Mouse (Mus musculus): Measurements from ENCODE around the gene Lrba. TPM values are rescaled to one million over a fixed set of nuclear protein-coding genes. Genes with fewer than 3 reads are reported as not detected.

Gene Lrba
- total RNA-seq, 2 experiments from 2014 or later = 32.7 to 34.9 TPM

DNA sequence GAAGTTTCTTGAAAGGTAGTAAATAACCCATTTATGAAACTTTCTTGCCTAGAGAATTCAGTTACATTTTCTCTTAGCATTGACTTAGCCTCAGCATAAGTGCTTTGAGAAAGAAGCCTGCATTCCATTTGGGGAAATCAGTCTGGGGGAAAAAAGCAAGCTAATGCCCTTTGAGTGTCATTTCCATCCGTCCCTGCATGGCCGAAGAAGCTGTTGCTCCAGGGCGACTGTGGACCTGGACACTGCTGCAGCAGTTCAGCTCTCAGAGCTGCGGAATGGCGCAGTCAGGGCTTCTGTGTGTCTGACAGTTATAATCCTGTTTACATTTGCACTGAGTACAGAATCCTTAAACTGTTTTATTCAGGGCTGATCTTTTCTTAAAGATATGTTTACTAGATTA is 327.7 kb downstream of the Lrba start:
- DNase-seq (ENCODE audit: low spot score in 2 of 2) = no peak

DNA sequence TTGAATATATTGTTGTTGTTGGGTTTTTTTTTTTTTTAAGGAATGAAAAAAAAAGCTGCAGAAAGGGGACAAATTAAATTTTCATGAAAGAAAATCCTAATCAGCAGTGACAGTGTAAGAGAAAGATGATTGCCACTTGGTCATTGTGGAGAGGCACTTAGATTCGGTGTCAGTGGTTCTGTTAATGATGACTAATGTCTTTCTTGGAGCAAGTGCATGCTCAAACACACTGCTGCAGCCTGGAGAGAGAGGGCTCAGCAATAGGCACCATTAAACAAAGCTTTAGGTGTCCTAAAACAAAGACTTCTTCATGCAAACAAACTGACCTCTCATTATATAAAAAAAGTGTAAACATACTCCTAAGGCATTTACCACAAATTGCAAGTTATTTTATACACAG is 334.5 kb downstream of the Lrba start:
- no peak for DNase-seq (ENCODE audit: low spot score in 2 of 2)

DNA sequence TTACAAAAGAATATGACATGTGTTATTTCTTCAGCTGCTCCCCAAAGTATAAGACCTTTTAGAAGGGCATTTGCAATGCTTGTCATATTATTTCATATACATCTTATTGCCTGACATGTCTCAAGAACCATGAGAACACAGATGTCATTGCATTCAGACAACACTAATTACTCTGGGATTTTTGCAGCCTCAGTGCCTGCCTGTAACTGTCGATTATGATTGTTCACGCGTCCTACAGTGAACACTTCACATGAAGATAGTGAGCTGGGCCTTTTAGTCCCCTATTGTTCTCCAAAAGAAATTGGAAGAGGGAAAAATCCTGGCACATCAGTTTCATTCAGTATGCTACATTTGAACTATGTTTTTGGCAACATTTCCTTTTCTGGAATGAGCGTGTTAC is 335.2 kb downstream of the Lrba start:
- DNase-seq (ENCODE audit: low spot score in 2 of 2) = no peak

DNA sequence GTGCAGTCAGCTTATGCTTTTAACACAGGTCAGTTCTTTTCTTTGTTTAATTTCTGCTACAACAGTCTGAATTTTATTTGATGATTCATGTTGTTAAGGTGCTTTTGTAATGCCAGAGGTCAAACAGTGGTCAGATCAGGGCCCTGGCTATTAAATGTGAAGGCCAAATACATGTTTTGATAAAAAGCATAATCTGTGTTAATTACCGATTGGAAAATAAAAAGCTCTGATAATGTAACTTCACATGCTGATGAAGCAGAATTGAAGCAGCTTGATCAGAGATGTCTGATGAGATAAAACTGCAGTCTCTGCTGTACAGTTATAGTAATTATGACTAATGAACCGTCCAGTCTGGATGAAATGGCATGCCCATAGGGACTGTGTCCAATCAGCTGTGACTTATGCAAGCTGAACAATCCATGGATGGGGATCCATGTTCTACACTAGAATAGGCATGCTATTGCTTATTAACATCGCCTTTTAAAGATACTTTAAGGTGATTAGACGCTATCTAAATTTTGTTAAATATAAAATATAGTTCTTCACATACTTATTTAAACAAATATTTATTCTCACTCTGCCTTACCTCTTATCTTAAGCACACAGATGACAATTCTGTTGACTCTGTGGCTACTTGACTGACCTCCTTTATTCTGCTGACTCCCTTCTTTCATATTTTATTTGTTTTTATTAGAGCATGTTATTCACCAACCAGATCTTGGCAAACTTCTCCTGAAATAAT is 336.0 kb downstream of the Lrba start:
- no peak for DNase-seq (ENCODE audit: low spot score in 2 of 2)

DNA sequence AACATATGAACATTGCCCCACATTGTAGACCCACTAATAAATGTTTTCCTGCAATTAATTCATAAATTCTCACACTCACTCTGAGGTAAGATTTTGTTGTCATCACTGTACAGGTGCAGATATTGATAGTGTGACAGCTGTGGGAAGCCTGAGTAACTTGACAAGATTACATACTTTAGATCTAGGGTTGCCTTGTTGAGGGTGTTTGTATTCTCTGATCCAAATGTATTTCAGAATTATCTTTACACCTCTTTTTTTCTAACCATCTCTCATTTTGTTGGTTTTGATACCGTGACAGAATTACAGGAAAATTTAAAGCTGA is 336.5 kb downstream of the Lrba start:
- no peak for DNase-seq (ENCODE audit: low spot score in 2 of 2)

DNA sequence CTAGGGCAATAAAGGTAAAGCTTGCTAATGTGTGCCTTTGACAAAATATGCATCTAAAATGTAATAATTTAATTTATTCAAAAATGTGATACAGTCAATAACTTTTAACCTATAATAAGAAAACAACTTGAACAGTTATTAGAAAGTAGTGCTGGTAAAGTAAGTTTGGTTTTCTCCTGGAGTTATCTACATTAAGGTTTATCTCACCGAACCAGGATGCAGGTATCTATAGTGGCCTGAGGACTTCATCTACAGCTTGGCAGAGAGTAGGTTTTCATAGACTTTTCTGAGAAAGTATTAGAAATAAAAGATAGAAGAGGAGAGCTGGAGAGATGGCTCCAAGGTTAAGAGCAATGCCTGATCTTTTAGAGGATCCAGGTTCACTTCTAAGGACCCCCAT is 336.9 kb downstream of the Lrba start:
- DNase-seq (ENCODE audit: low spot score in 2 of 2) = no peak

DNA sequence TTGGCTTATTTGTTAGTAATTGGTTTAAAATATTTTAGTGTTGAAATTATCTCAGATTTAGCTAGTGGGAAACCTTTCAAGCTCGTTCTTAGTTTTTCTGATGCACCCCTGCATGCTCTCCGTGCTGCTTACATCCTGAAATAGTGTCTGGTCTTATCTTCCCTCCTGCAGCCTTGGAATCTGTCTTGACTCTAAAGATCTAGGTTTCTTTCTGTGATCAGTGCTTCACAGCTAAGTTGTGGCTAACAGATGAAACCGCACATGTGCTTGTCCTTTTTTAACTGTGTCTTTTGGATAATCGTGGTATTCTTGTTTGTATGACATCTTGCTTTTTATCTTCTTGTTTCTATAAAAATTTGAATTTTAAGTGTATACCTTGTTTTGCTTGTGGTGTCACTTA is 342.8 kb downstream of the Lrba start:
- no peak for DNase-seq (ENCODE audit: low spot score in 2 of 2)

DNA sequence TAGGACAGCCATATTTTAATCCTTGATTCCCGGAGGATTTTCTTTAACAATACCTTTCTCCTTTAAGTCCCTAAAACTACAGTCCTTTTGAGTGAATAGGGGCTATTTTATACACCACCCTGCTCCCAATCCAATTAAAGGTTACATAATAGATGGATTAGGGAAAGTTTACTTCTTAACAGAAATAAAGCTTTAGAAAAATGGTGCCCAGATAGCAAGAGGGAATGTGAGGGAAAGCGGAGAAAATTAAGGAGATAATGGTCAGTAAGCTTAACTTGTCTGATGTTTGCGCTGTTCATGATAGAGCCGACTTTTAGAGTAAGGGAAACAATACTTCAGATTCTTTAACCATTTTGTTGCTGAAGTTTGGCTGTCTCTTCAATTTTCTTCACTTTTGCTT is 347.0 kb downstream of the Lrba start:
- DNase-seq (ENCODE audit: low spot score in 2 of 2) = no peak

DNA sequence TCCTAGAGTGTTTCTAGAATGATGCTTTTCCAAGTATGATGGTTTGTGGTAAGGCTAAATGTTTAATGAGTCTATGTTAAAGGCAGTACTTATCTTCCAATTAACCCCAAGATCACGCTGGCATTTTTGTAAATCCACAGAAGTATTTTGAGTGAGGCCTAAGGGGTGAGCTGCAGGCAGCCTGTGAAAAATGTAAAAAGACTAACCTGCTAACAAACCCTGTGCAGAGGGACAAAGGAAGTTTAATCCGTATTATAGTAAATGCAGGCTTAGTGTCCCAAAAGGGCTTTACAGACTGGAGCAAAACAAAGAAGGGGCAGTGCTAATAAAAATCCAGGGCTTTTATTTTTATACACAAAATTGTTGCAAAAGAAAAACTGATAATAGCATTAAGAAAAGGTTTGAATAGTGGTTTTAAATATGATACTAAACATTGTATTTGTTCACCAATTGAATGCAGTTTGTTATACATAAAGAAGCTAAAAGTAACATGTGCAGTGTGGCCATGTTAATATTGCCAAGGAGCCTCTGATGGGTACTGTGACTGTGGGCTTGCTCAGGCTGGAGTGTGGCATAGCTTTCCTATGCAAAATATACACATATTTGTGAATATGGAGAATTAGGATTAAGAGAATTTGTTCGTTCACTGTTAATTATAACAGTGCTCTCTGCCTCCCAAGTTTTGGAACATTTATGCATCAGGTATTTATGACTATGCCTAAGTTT is 348.2 kb downstream of the Lrba start:
- DNase-seq (ENCODE audit: low spot score in 2 of 2) = no peak

DNA sequence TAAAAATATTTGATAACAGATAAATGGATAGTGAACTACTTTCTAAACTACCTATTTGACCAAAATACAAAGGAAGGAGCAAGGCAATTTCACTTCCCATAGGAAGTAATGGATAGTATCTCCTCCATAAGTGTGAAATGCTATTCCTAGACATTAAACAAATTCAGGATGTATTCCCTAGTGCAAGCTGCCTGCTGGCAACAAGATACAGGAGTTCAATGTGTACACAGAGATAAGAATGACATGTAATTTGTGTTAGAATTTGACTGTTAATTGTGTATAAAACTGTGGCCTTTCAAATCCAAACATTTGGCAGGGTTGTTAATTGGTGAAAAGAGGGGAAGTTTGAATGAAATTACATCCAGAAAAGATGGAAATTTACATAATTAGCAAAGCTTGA is 350.8 kb downstream of the Lrba start:
- DNase-seq (ENCODE audit: low spot score in 2 of 2) = no peak

DNA sequence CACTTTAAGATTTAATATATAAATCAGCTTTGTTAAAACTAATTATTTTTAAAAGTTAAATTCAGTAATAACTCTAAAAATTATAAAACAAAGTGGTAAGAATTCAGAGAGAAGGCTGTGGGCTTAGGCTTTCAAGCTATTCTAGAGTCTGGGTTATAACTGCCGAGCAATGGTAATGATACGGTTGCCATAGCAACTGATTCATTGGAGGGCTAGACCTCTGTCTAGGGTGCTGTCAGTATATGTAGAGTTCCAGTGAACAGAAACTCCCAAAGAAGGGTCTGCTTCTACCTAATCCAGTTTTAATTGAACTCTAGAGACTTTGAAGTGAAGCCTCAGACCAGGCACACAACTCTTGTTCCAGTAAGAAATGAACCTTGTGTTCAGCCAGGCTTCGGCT is 377.8 kb downstream of the Lrba start:
- no peak for DNase-seq (ENCODE audit: low spot score in 2 of 2)

DNA sequence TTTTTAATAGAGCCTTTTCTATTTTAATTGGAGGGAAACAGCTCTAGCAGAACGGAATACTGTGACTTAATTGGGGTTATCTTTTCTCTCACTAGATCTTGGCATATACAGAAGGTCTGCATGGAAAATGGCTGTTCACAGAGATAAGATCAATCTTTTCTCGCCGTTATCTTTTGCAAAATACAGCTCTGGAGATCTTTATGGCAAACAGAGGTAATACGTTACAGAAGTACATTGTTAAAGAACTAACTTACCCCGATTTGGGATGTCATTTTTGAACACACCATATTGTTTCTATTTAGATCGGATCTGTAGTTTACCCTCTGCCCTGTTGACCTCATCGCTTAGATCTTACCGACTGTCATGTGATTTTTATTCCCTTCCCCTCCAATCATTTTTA is 381.3 kb downstream of the Lrba start:
- no peak for DNase-seq (ENCODE audit: low spot score in 2 of 2)

DNA sequence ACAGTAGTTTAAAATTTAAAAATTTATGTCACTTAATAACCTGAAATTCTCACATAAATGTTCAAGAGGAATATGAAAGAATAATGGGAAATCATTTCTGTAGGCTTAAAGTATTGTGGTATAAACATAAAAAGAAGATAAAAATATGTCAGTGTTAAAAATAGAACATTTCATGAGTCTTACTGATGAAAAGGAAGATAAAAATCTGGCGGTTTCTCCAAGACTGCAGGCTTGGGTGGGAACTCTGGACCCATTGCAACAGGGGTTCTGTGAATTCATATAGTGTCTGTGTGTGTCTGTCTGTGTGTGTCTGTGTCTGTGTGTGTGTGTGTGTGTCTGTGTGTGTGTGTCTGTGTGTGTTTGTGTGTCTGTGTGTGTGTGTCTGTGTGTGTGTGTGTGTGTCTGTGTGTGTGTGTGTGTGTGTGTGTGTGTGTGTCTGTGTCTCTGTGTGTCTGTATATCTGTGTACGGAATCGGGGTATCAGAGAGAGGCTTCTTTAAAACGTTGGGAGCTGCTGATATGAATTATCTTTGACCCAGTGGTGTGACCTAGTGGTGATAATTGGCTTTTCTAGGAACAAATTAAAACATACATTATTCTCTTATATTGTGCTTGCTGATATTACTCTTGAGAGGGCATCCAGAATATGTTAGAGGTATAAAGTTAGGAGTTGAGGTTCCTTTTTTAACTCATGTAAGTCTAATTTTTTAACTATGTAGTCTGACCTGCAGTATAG is 402.7 kb downstream of the Lrba start:
- no peak for DNase-seq (ENCODE audit: low spot score in 2 of 2)

DNA sequence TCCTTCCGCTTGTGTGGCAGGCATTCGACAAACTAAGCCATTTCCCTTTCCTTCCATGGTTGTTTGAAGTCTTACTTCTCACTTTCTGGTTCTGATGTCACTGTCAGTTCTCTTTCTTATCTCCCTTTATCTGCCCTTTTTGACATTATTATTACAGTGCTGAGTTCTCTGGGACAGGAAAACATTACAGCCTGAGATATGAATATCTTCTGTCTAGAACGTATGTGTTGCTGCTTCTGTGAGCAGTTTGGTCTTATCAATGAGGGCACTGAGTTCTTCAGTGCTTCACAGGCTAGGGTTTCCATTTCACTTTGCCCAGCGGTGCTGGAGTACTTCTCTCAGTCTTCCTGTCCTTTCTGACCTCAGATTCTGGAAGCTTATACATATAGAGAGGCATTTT is 404.9 kb downstream of the Lrba start:
- no peak for DNase-seq (ENCODE audit: low spot score in 2 of 2)

DNA sequence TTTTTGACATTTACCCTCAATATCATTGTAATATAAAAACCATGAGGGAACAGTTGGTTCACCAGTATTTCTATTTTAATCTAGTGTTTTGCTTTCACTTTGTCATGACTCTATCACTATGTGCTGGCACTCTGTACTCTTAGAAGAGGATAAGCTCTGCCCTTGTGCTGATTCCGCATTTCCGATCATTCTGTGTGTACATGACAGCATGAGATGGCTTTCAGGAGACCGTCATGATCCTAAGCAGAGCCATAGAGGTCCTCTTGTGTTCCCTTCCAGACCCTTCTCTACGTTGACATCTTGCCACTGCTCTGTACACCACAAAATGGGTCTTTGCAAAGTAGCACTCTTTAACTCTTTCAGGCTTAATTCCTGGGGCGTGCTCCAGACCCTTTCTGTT is 411.0 kb downstream of the Lrba start:
- DNase-seq (ENCODE audit: low spot score in 2 of 2) = no peak

DNA sequence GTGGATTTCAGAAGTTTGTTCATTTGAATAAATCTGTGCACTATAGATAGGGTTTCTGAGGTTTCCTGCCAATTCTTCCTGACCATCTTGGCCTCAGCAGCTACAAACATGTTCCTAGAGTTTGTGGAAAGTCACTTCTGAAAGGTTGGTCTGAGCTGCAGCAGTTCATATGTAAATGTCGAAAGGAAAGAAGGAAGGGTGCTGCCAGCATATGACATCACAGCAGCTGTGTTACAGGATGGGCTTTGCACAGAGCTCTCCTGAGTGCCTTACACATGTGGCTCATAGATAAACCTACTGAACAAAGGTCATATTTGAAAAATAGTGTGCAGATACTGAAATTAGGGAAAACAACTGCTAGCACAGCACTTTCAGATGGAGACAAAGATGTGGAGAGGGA is 411.5 kb downstream of the Lrba start:
- DNase-seq (ENCODE audit: low spot score in 2 of 2) = no peak

DNA sequence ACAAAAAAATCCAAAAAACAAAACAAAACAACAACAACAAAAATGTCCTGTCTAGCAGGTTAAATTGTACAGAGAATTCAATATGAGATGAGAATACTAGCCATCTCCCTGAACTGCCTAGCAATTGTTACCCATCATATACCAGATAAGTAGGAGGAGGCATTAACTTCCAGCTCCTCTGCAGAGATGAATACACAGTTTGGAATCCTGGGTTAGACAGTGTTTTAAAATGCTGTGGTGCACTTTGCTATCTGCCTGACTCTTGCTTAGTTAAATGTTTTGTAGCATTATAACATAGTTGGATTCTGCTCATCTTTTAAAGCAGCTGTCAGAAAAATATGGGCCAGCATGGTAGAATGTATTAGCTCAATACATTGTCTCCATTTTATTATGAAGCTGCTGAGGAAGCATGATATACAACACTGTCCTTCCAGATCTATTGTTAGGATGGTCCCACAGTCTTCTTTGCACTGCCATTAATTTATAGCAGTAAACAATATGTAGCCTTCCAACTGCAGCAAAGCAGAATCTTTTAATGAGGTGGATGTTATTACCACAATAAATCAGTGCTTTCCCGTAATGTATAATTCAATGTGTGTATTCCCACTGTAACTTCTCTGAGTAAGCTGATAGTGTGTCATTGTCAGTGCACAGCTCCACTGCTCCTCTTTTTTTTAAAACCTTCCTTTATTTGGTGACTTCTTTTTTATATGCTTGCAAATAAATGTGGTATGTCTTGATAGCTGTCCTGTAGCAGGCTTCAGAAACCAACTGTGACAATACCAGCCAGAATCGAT is 414.3 kb downstream of the Lrba start:
- no peak for DNase-seq (ENCODE audit: low spot score in 2 of 2)

DNA sequence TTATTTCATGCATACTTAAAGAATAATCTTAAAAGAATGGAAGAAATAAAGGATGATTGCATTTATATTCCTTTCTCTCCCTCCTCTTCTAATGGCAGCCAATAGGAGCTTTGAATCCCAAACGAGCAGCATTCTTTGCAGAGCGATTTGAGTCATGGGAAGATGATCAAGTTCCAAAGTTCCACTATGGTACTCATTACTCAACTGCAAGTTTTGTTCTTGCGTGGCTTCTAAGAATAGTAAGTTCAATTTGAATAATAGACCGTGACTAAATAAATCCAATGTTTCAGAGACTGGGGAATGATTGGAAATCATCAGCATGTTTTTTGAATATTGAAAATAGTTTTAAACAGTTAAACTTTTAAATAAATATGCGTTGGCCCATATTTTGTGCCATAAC is 416.9 kb downstream of the Lrba start:
- no peak for DNase-seq (ENCODE audit: low spot score in 2 of 2)

DNA sequence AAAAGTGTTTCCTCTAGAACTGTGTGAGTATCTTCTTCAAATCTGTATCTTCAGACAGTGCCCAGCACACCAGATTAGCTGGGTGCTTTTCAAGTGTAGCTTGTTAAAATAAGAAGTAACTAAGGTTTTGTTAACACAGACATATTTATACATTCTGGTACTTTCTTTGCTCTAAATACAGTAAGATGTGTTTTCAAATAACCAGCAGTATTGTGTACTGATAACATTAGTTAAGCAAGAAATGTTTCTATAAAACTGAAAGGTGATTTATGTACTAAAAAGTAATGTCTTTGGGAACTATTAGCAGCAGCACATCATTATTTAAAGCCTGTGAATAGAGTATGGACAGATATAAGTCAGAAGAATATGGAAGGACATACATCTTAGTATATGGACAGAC is 417.3 kb downstream of the Lrba start:
- no peak for DNase-seq (ENCODE audit: low spot score in 2 of 2)

DNA sequence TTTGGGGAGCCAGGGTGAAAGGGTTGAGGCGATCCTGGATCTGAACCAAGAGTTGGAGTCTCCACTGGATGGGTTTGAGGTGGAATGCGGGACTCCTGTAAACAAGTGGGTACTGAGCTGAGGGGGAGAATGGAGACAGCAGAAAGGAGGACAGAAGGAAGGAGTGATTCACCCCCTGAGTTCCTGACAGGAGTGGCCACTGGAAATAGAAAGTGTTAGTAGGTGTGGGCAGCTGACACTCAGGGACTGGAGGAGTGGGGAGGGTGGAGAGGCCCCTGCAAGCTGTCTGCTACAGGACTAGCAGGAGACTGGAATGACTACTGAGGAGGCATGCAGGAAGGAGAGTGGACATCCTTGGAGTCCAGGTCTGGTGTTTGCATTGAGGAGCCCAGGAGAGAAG is 422.3 kb downstream of the Lrba start:
- DNase-seq (ENCODE audit: low spot score in 2 of 2) = no peak

DNA sequence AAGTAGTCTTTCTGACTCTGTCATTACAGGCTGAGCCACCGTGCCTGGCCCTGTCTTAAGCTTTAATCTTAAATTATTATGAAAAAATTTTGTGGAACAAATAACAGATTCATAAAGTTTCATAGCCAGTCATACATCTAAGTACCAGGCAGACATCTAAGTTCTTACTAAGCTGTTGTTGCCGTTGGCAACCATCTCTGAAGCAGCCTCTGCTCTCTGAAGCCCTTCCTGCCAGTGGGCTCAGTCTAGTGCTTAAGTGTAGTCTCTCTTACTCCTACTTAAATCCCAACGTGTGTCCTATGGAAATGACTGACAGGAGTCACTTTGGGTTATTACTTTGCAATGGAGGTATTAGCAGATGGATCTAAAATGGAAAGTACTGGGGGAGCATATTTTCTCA is 426.5 kb downstream of the Lrba start:
- DNase-seq (ENCODE audit: low spot score in 2 of 2) = no peak

DNA sequence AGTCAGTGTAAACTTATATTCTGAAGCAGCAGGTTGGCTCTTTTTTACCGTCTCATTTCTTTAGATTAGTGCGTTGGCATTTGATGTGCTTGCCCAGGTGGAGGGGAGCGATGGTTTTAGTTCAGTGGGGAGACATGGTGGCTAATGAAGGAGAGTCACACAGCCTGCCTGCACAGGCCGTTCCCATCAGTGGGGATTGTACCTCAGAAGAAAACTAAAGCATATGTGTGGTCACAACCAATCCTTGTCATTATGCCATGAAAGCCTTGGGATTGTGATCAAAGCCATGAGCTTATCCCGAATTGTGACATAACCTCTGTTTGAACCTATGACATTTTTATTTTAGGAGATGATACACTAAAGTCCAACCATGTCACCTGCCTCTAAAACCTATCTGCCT is 434.8 kb downstream of the Lrba start:
- no peak for DNase-seq (ENCODE audit: low spot score in 2 of 2)
